Mouse (Mus musculus) embryonic facial prominence, embryonic 11.5 days (tissue): ENCODE measurements around the gene Gatb. TPM values are rescaled to one million over a fixed set of nuclear protein-coding genes. Genes with fewer than 3 reads are reported as not detected.

Experiments
- ATAC-seq: fragments of 200-750 bp; cut with Nextera tagmentation; replicated peaks from 2 replicates; pipeline ENCODE4 v1.8.0; 2017; ENCODE audit warnings: low read depth; ENCODE audit not compliant: insufficient number of reproducible peaks, low FRiP score, low TSS enrichment
- DNase-seq: peaks from one replicate; pipeline ENCODE4 v3.0.0-alpha.2; 2015; ENCODE audit warnings: low spot score
- H3K27ac ChIP-seq: fragments of 300-500 bp; sonication (generic); replicated peaks from 2 replicates; pipeline ENCODE4 v1.5.1; 2014; ENCODE audit warnings: mild to moderate bottlenecking, low read depth, low read length, control low read depth
- H3K27me3 ChIP-seq: fragments of 300-500 bp; sonication (generic); 2 replicates; pipeline ENCODE4 v1.6.1; 2014; ENCODE audit warnings: mild to moderate bottlenecking, low read length, moderate library complexity, mixed read lengths; ENCODE audit not compliant: control insufficient read depth, insufficient read depth
- H3K36me3 ChIP-seq: fragments of 300-500 bp; sonication (generic); replicated peaks from 2 replicates; pipeline ENCODE4 v1.6.1; 2014; ENCODE audit warnings: low read depth, mild to moderate bottlenecking, low read length, moderate library complexity, mixed read lengths; ENCODE audit not compliant: control insufficient read depth, insufficient read depth
- H3K4me1 ChIP-seq: fragments of 300-500 bp; sonication (generic); 2 replicates; pipeline ENCODE4 v1.6.1; 2014; ENCODE audit warnings: low read length, mixed read lengths; ENCODE audit not compliant: control insufficient read depth, insufficient read depth
- H3K4me2 ChIP-seq: fragments of 300-500 bp; sonication (generic); 2 replicates; pipeline ENCODE4 v1.6.1; 2014; ENCODE audit warnings: low read depth, mild to moderate bottlenecking, control low read depth, low read length, moderate library complexity
- H3K4me3 ChIP-seq: fragments of 300-500 bp; sonication (generic); 2 replicates; pipeline ENCODE4 v1.5.1; 2014; ENCODE audit warnings: low read depth, low read length, control low read depth
- H3K9ac ChIP-seq: fragments of 300-500 bp; sonication (generic); replicated peaks from 2 replicates; pipeline ENCODE4 v1.6.1; 2014; ENCODE audit warnings: mild to moderate bottlenecking, control low read depth, low read length
- H3K9me3 ChIP-seq: fragments of 300-500 bp; sonication (generic); replicated peaks from 2 replicates; pipeline ENCODE4 v1.6.1; 2016; ENCODE audit warnings: mild to moderate bottlenecking, low read length, inconsistent platforms, mixed read lengths; ENCODE audit not compliant: control insufficient read depth
- WGBS: fragments of 180-500 bp; shearing (Covaris S2); extraction: QIAGEN DNeasy Blood & Tissue Kit; methylation state at CpG from one replicate; pipeline ENCODE4 v1.1.7; 2014; 5-methylcytosine and 5-hydroxymethylcytosine counted together
- polyA plus RNA-seq: library from polyadenylated mRNA; unstranded; fragments of >200 nt; fragmentation: Nextera tagmentation; extraction: Ambion mirVana; gene quantifications from 2 replicates; pipeline ENCODE4 v1.2.1, GENCODE M21; 2014

Gene Gatb
- polyA plus RNA-seq, 1 experiment from 2014 or later, result 28.0 TPM

GRCm38 (mm10) chr3:85664591-85665171 lies 90.8 kb downstream of the Gatb start:
- Histone ChIP-seq H3K4me2 (no peak overlapping the region), H3K9me3 (no peaks in the 10 kb centered on the region), H3K27ac (no peak overlapping the region), H3K4me3 (no peak overlapping the region), H3K27me3 (no peaks in the 10 kb centered on the region), H3K4me1 (no peaks in the 10 kb centered on the region), H3K9ac (no peak overlapping the region), H3K36me3 (no peaks in the 10 kb centered on the region)
- WGBS, result 89% methylated on average over 10 of the region's 10 CpGs
- ATAC-seq (no peak), DNase-seq (no peak)

- WGBS, result 75% methylated on average over 3 of the region's 3 CpGs
- ATAC-seq, result no peak
Observed at GRCm38 (mm10) chr3:85666166-85666565, 92.2 kb downstream of the Gatb start.

GRCm38 (mm10) chr3:85666736-85667135 lies 92.8 kb downstream of the Gatb start:
- Histone ChIP-seq H3K36me3 (no peaks in the 10 kb centered on the region), H3K9ac (no peak overlapping the region), H3K27ac (no peak overlapping the region), H3K4me3 (no peak overlapping the region), H3K27me3 (no peaks in the 10 kb centered on the region), H3K9me3 (no peaks in the 10 kb centered on the region), H3K4me2 (no peak overlapping the region), H3K4me1 (no peaks in the 10 kb centered on the region)
- DNase-seq (no peak), ATAC-seq (no peak)
- WGBS, result 82% methylated on average over 12 of the region's 12 CpGs

More at GRCm38 (mm10) chr3:85666166-85666565, 92.2 kb downstream of the Gatb start:
- Histone ChIP-seq H3K4me1 (no peaks in the 10 kb centered on the region), H3K36me3 (no peaks in the 10 kb centered on the region), H3K27me3 (no peaks in the 10 kb centered on the region), H3K4me2 (no peak overlapping the region), H3K9me3 (no peaks in the 10 kb centered on the region), H3K4me3 (no peak overlapping the region), H3K27ac (no peak overlapping the region), H3K9ac (no peak overlapping the region)
- no peak for DNase-seq

- ATAC-seq (no peak), DNase-seq (no peak)
- Histone ChIP-seq H3K27ac (no peak overlapping the region), H3K4me1 (no peaks in the 10 kb centered on the region), H3K4me3 (no peak overlapping the region), H3K27me3 (no peaks in the 10 kb centered on the region), H3K36me3 (no peaks in the 10 kb centered on the region), H3K9ac (no peak overlapping the region), H3K4me2 (no peak overlapping the region), H3K9me3 (no peaks in the 10 kb centered on the region)
- 90% methylated on average over 6 of the region's 6 CpGs for WGBS
Observed at GRCm38 (mm10) chr3:85667683-85668082, 93.8 kb downstream of the Gatb start.

GRCm38 (mm10) chr3:85669844-85670243 lies 95.9 kb downstream of the Gatb start:
- H3K9ac ChIP-seq, result no peak overlapping the region
- H3K4me1 ChIP-seq, result no peaks in the 10 kb centered on the region
- H3K27me3 ChIP-seq, result no peaks in the 10 kb centered on the region
- no peaks in the 10 kb centered on the region for H3K9me3 ChIP-seq
- ATAC-seq, result no peak
- no peak for DNase-seq
- WGBS, result 87% methylated on average over 6 of the region's 6 CpGs
- H3K4me2 ChIP-seq, result no peak overlapping the region
- H3K27ac ChIP-seq, result no peak overlapping the region
- H3K4me3 ChIP-seq, result no peak overlapping the region
- no peaks in the 10 kb centered on the region for H3K36me3 ChIP-seq

GRCm38 (mm10) chr3:85677133-85677532 lies 103.2 kb downstream of the Gatb start:
- Histone ChIP-seq H3K9ac (no peak overlapping the region), H3K27ac (no peak overlapping the region), H3K36me3 (no peaks in the 10 kb centered on the region), H3K9me3 (no peaks in the 10 kb centered on the region), H3K27me3 (no peaks in the 10 kb centered on the region), H3K4me2 (no peak overlapping the region), H3K4me1 (no peaks in the 10 kb centered on the region), H3K4me3 (no peak overlapping the region)
- WGBS, result 80% methylated on average over 8 of the region's 8 CpGs
- DNase-seq (no peak), ATAC-seq (no peak)

GRCm38 (mm10) chr3:85677952-85678351 lies 104.0 kb downstream of the Gatb start:
- Histone ChIP-seq H3K36me3 (no peaks in the 10 kb centered on the region), H3K9me3 (no peaks in the 10 kb centered on the region), H3K9ac (no peak overlapping the region), H3K4me2 (no peak overlapping the region), H3K4me3 (no peak overlapping the region), H3K27ac (no peak overlapping the region), H3K4me1 (no peaks in the 10 kb centered on the region), H3K27me3 (no peaks in the 10 kb centered on the region)
- WGBS, result 92% methylated on average over 3 of the region's 3 CpGs
- no peak for ATAC-seq
- no peak for DNase-seq

GRCm38 (mm10) chr3:85679312-85679933 lies 105.5 kb downstream of the Gatb start:
- H3K4me2 ChIP-seq, result no peak overlapping the region
- 88% methylated on average over 8 of the region's 8 CpGs for WGBS
- no peaks in the 10 kb centered on the region for H3K36me3 ChIP-seq
- H3K27ac ChIP-seq, result no peak overlapping the region
- H3K9ac ChIP-seq, result no peak overlapping the region
- ATAC-seq (no peak), DNase-seq (no peak)
- H3K9me3 ChIP-seq, result no peaks in the 10 kb centered on the region
- no peaks in the 10 kb centered on the region for H3K27me3 ChIP-seq
- no peaks in the 10 kb centered on the region for H3K4me1 ChIP-seq
- no peak overlapping the region for H3K4me3 ChIP-seq
